ENCODE assay signal across 10 mouse cellular contexts in the genomic region with DNA sequence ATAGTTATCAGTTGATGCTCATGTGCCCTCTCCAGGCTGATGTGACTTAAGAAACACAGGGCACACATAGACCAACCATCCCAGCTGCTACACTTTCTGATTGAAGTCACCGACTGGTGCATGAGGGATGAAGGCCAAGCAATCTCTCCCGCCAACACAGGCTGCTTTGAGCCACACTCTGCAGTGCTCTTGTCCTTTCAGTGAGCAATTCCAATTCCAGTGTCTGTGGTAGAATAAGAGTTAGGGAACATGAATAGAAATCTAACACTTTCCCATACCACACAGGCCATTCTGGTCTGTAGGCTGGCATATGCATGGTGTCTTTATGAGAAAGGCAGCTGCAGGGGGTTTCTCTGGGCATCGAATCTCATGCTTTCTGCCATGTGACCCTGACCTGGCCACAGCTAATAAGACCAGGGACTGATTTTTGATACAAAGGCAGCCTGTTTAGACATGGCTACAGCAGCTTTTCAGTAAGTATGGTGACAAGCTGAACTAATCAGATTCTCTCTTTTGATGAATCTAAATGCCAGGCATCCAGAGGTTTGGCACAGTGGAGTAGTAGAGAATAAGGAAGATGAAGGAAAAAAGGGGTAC.
DNase-seq lines count a peak whose midpoint lies in the region; ATAC-seq lines count a peak whose summit lies in the region.
"Had no signal": no experiment of that assay in that cellular context is flagged by ENCODE, and none has a peak within 500 bp of the region (broad histone marks: within the 10 kb centered on the region; RNA-seq: fewer than 3 reads in every experiment).

No protein-coding gene starts in this region.

- no peaks in the 10 kb centered on the region for H3K9me3 ChIP-seq in heart, embryonic 15.5 days (replicated peaks)

- no peaks in the 10 kb centered on the region for H3K36me3 ChIP-seq in heart, embryonic 15.5 days

- peaks cover 11% of the 10 kb centered on the region; the same call in 1 of the 2 replicates for H3K4me1 ChIP-seq in heart, embryonic 15.5 days (replicated peaks)

- ATAC-seq in heart, embryonic 15.5 days (replicated peaks; ENCODE audit: insufficient number of reproducible peaks, insufficient read depth, low FRiP score, low read depth) = peak; percentile 66; the same call in 1 of the 2 replicates

- H3K9ac ChIP-seq in heart, embryonic 15.5 days = no peak overlapping the region

- no peak overlapping the region for H3K4me2 ChIP-seq in heart, embryonic 15.5 days

- peak; percentile 4 to 15 for DNase-seq in heart, adult 18-20 months
- no peak for DNase-seq in heart, adult 9 months (ENCODE audit: low spot score in 2 of 2)
- peak; percentile 52 for DNase-seq in Muller cell, postnatal 12 days (ENCODE audit: inconsistent ontology term)
- DNase-seq in layer of hippocampus, adult 9-11 months = peak; percentile 32
- DNase-seq in embryo, embryonic 10.5 days (ENCODE audit: low spot score) = no peak
- DNase-seq in ovary, postnatal 14 days (ENCODE audit: low spot score) = no peak
- DNase-seq in kidney, postnatal 14 days = no peak
- DNase-seq: kidney, adult 2 months; lung, adult 18-20 months had no signal

- no peak overlapping the region for H3K4me3 ChIP-seq in heart, embryonic 15.5 days

- H3K27ac ChIP-seq in heart, embryonic 15.5 days = peak overlapping the region; percentile 80

- 37% methylated on average over 3 of the region's 3 CpGs for WGBS in heart, embryonic 15.5 days

- H3K27me3 ChIP-seq in heart, embryonic 15.5 days = no peaks in the 10 kb centered on the region

Comparison
In these comparisons a context has a peak if more than half of its experiments do, and no peak if none do; other contexts are left out.
1. DNase-seq: peak in heart, adult 18-20 months (2 of 2), Muller cell, postnatal 12 days (single experiment) and layer of hippocampus, adult 9-11 months (single experiment); none in heart, adult 9 months (0 of 2), embryo, embryonic 10.5 days (single experiment), ovary, postnatal 14 days (single experiment) and kidney, postnatal 14 days (single experiment).